Mouse (Mus musculus) kidney, adult 2 months (tissue): ENCODE measurements at regions not wholly inside any gene's neighbourhood (a gene's known extent, or its start where the extent isn't known, plus 50 kb on each side); places are given as distances from the start of the nearest gene placed in this dataset.

ENCODE experiments used
- CTCF ChIP-seq: fragments of 200-500 bp; conservative IDR thresholded peaks from 2 replicates; pipeline ENCODE4 v1.5.1; 2011; ENCODE audit warnings: low read depth, mild to moderate bottlenecking, control low read depth, low read length, moderate library complexity, mixed read lengths; ENCODE audit not compliant: insufficient read depth, insufficient read length
- POLR2A ChIP-seq: fragments of 200-500 bp; IDR thresholded peaks from one replicate; pipeline ENCODE4 v1.6.1; 2011; ENCODE audit warnings: low read depth, low read length, control low read depth

DNA sequence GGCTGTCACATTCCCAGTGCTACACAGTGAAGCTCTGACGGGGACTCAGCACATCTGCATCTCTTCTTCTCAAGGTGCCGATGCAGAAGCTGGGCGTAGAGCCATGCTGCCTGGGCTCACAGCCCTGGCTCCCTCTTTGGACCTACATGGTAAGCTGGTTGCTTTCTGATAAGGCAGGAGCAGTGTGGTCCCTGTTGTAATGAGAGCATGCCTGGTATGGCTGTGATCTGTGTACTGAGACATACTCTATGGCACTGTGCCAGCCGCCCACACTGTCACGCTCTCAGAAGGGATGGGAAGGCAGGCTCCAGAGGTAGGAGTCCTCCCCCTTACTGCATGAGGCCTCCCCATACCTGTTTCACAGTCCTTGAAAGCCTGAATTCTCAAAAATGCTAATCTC, 430.6 kb upstream of the Kcnab2 start:
- TF ChIP-seq CTCF = no peak
- TF ChIP-seq POLR2A = no peak
